Mouse (Mus musculus) adrenal gland, postnatal 25 days (tissue): Measurements from ENCODE around the gene Fgfr2. TPM values are rescaled to one million over a fixed set of nuclear protein-coding genes. Genes with fewer than 3 reads are reported as not detected.
A peak's percentile ranks its signal among the peaks of the same experiment; 100 is the strongest.

Source experiments
- DNase-seq: peaks from one replicate; pipeline ENCODE4 v3.0.0; 2021; ENCODE audit warnings: mixed read lengths
- total RNA-seq: library from RNA; stranded (reverse); gene quantifications from 2 replicates; pipeline ENCODE4 v1.2.3, GENCODE M21; 2021

Fgfr2 gene
- total RNA-seq, 1 experiment from 2014 or later = 186 TPM

GRCm38 (mm10) chr7:132931560-132932351, 191.4 kb downstream of the Fgfr2 start:
- DNase-seq = peak; percentile 61

GRCm38 (mm10) chr7:132930850-132931559, 192.1 kb downstream of the Fgfr2 start, which contains the start of gene Zranb1:
Zranb1 (plus strand) TSS chr7:132931142.
- DNase-seq = peak; percentile 98

- DNase-seq = no peak
Measured at GRCm38 (mm10) chr7:132930055-132930454, 193.1 kb downstream of the Fgfr2 start.

- DNase-seq = peak; percentile 20
Measured at GRCm38 (mm10) chr7:132927201-132927600, 195.9 kb downstream of the Fgfr2 start.

GRCm38 (mm10) chr7:132925227-132925626, 197.9 kb downstream of the Fgfr2 start:
- DNase-seq = no peak

- no peak for DNase-seq
Measured at GRCm38 (mm10) chr7:132921971-132922370, 201.2 kb downstream of the Fgfr2 start.

- DNase-seq = no peak
Measured at GRCm38 (mm10) chr7:132903796-132904195, 219.4 kb downstream of the Fgfr2 start.

- no peak for DNase-seq
Measured at GRCm38 (mm10) chr7:132900826-132901531, 222.2 kb downstream of the Fgfr2 start.

- DNase-seq = no peak
Measured at GRCm38 (mm10) chr7:132898234-132898633, 224.9 kb downstream of the Fgfr2 start.

GRCm38 (mm10) chr7:132897258-132897657, 225.9 kb downstream of the Fgfr2 start:
- DNase-seq = no peak

- peak; percentile 49 for DNase-seq
Measured at GRCm38 (mm10) chr7:132896206-132896815, 226.8 kb downstream of the Fgfr2 start.

GRCm38 (mm10) chr7:132894841-132895555, 228.2 kb downstream of the Fgfr2 start:
- DNase-seq = peak; percentile 70

GRCm38 (mm10) chr7:132893336-132893735, 229.8 kb downstream of the Fgfr2 start:
- no peak for DNase-seq

- DNase-seq = no peak
Measured at GRCm38 (mm10) chr7:132892806-132893205, 230.3 kb downstream of the Fgfr2 start.

- no peak for DNase-seq
Measured at GRCm38 (mm10) chr7:132892311-132892661, 230.9 kb downstream of the Fgfr2 start.

- DNase-seq = no peak
Measured at GRCm38 (mm10) chr7:132891561-132892310, 231.4 kb downstream of the Fgfr2 start.

- DNase-seq = no peak
Measured at GRCm38 (mm10) chr7:132890201-132890600, 232.9 kb downstream of the Fgfr2 start.

GRCm38 (mm10) chr7:132889691-132890090, 233.5 kb downstream of the Fgfr2 start:
- DNase-seq = no peak

- no peak for DNase-seq
Measured at GRCm38 (mm10) chr7:132888518-132889249, 234.5 kb downstream of the Fgfr2 start.

GRCm38 (mm10) chr7:132888052-132888451, 235.1 kb downstream of the Fgfr2 start:
- no peak for DNase-seq
